Mouse (Mus musculus) kidney, embryonic 14.5 days (tissue): ENCODE data around the gene Cacng8. TPM values are rescaled to one million over a fixed set of nuclear protein-coding genes. Genes with fewer than 3 reads are reported as not detected.

Experiments used
- ATAC-seq: fragments of 200-750 bp; cut with Nextera tagmentation; 2 replicates; pipeline ENCODE4 v1.8.0; 2017; ENCODE audit warnings: moderate number of reproducible peaks, mild to moderate bottlenecking, moderate TSS enrichment, moderate library complexity; ENCODE audit not compliant: low FRiP score, low TSS enrichment
- H3K27ac ChIP-seq: fragments of 300-500 bp; sonication (generic); 2 replicates; pipeline ENCODE4 v1.5.1; 2014; ENCODE audit warnings: low read depth, mild to moderate bottlenecking, low read length, moderate library complexity, mixed read lengths
- H3K27me3 ChIP-seq: fragments of 300-500 bp; sonication (generic); 2 replicates; pipeline ENCODE4 v1.6.1; 2014; ENCODE audit warnings: mild to moderate bottlenecking, low read length; ENCODE audit not compliant: control insufficient read depth, insufficient read depth
- H3K36me3 ChIP-seq: fragments of 300-500 bp; sonication (generic); 2 replicates; pipeline ENCODE4 v1.6.1; 2014; ENCODE audit warnings: low read length, mixed read lengths; ENCODE audit not compliant: control insufficient read depth, insufficient read depth
- H3K4me1 ChIP-seq: fragments of 300-500 bp; sonication (generic); 2 replicates; pipeline ENCODE4 v1.6.1; 2014; ENCODE audit warnings: low read length, mixed read lengths; ENCODE audit not compliant: control insufficient read depth, insufficient read depth
- H3K4me2 ChIP-seq: fragments of 300-500 bp; sonication (generic); replicated peaks from 2 replicates; pipeline ENCODE4 v1.6.1; 2014; ENCODE audit warnings: low read depth, mild to moderate bottlenecking, low read length
- H3K4me3 ChIP-seq: fragments of 300-500 bp; sonication (generic); 2 replicates; pipeline ENCODE4 v1.5.1; 2014; ENCODE audit warnings: mild to moderate bottlenecking, low read length
- H3K9ac ChIP-seq: fragments of 300-500 bp; sonication (generic); 2 replicates; pipeline ENCODE4 v1.6.1; 2014; ENCODE audit warnings: low read depth, mild to moderate bottlenecking, low read length, moderate library complexity
- H3K9me3 ChIP-seq: fragments of 300-500 bp; sonication (generic); 2 replicates; pipeline ENCODE4 v1.6.1; 2016; ENCODE audit warnings: low read length; ENCODE audit not compliant: control insufficient read depth
- WGBS: fragments of 180-500 bp; shearing (Covaris S2); extraction: QIAGEN DNeasy Blood & Tissue Kit; methylation state at CpG from one replicate; pipeline ENCODE4 v1.1.7; 2014; 5-methylcytosine and 5-hydroxymethylcytosine counted together
- polyA plus RNA-seq: library from polyadenylated mRNA; unstranded; fragments of >200 nt; fragmentation: Nextera tagmentation; extraction: Ambion mirVana; gene quantifications from 2 replicates; pipeline ENCODE4 v1.2.1, GENCODE M21; 2014

The Cacng8 gene
- polyA plus RNA-seq, 1 experiment from 2014 or later = 2.7 TPM

GRCm38 (mm10) chr7:3376831-3377230 lies 13.7 kb upstream of the Cacng8 start:
- 50% methylated on average over 4 of the region's 4 CpGs for WGBS
- no peaks in the 10 kb centered on the region for H3K36me3 ChIP-seq
- H3K27me3 ChIP-seq = no peaks in the 10 kb centered on the region
- no peak for ATAC-seq
- no peak overlapping the region for H3K4me3 ChIP-seq
- H3K4me1 ChIP-seq = no peaks in the 10 kb centered on the region
- no peak overlapping the region for H3K4me2 ChIP-seq
- no peak overlapping the region for H3K9ac ChIP-seq
- no peaks in the 10 kb centered on the region for H3K9me3 ChIP-seq
- no peak overlapping the region for H3K27ac ChIP-seq

DNA sequence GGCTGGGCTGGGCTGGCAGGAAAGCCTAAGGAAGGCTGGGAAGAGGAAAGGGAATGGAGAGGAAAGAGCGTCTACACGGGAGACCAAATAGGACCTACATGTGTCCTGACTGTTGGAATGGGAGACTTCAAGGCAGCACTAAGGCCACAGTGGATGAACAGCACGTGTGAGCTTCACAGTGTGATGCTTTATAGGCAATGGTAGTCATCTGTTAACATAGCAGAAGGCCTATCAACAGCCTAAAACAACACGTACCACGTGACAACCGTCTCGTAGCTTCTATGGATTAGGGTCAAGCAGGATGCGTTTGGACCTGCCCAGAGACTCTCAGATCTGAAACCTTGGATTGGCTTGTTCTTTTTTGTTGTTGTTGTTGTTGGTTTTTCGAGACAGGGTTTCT lies 8.4 kb upstream of the Cacng8 start:
- Histone ChIP-seq H3K27ac (no peak overlapping the region), H3K9me3 (no peaks in the 10 kb centered on the region), H3K4me3 (no peak overlapping the region), H3K9ac (no peak overlapping the region), H3K4me2 (no peak overlapping the region), H3K4me1 (no peaks in the 10 kb centered on the region), H3K36me3 (no peaks in the 10 kb centered on the region), H3K27me3 (no peaks in the 10 kb centered on the region)
- no peak for ATAC-seq
- WGBS = 89% methylated on average over 9 of the region's 9 CpGs

- ATAC-seq = no peak
- H3K36me3 ChIP-seq = no peaks in the 10 kb centered on the region
- H3K9me3 ChIP-seq = no peaks in the 10 kb centered on the region
- no peaks in the 10 kb centered on the region for H3K27me3 ChIP-seq
- H3K4me1 ChIP-seq = 0 out of 2 replicates have a peak, but pooled peaks cover 2% of the 10 kb centered on the region
- 92% methylated on average over 5 of the region's 5 CpGs for WGBS
- no peak overlapping the region for H3K9ac ChIP-seq
- H3K4me3 ChIP-seq = no peak overlapping the region
- no peak overlapping the region for H3K4me2 ChIP-seq
- H3K27ac ChIP-seq = no peak overlapping the region
These were observed 5.6 kb upstream of the Cacng8 start for GRCm38 (mm10) chr7:3384807-3385319.

DNA sequence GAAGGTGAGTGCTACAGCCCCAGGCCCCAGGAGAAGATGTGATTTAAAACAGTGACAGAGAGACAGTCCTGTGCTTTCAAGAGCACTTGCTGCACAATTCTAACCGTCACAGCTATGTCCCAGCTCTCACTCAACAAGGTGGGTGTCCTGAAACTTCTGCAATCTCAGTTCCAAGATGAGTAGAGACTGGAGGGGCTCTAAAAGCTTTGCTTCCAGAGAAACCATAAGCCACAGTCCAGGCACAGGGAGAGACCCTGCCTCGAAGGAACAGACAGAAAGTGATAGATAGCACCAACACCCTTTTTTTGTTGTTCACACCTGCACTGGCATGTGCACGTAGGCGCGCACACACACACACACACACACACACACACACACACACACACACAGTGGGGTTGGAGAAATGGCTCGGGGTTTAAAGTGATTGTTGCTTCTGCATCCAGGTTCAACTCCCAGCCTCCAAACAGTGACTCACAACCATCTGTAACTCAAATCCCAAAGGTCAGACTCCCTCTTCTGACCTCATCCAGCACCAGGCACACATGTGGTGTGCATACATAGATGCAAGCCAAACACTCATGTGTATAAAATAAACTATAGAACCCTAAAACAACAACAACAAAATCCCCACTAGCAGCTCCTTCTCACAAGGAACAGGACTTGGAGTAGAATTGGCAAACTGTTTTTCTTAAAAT lies 4.3 kb upstream of the Cacng8 start:
- H3K36me3 ChIP-seq = no peaks in the 10 kb centered on the region
- H3K4me3 ChIP-seq = no peak overlapping the region
- no peak overlapping the region for H3K27ac ChIP-seq
- WGBS = 69% methylated on average over 6 of the region's 6 CpGs
- no peaks in the 10 kb centered on the region for H3K27me3 ChIP-seq
- H3K9me3 ChIP-seq = no peaks in the 10 kb centered on the region
- no peak overlapping the region for H3K9ac ChIP-seq
- no peak overlapping the region for H3K4me2 ChIP-seq
- ATAC-seq = no peak
- H3K4me1 ChIP-seq = 0 out of 2 replicates have a peak, but pooled peaks cover 5% of the 10 kb centered on the region

- Histone ChIP-seq H3K27me3 (no peaks in the 10 kb centered on the region), H3K4me1 (0 out of 2 replicates have a peak, but pooled peaks cover 5% of the 10 kb centered on the region), H3K4me3 (no peak overlapping the region), H3K9me3 (no peaks in the 10 kb centered on the region), H3K9ac (no peak overlapping the region), H3K27ac (no peak overlapping the region), H3K36me3 (no peaks in the 10 kb centered on the region), H3K4me2 (no peak overlapping the region)
- ATAC-seq = no peak
- 88% methylated on average over 18 of the region's 18 CpGs for WGBS
These were observed 2.7 kb upstream of the Cacng8 start for GRCm38 (mm10) chr7:3387761-3388160.

DNA sequence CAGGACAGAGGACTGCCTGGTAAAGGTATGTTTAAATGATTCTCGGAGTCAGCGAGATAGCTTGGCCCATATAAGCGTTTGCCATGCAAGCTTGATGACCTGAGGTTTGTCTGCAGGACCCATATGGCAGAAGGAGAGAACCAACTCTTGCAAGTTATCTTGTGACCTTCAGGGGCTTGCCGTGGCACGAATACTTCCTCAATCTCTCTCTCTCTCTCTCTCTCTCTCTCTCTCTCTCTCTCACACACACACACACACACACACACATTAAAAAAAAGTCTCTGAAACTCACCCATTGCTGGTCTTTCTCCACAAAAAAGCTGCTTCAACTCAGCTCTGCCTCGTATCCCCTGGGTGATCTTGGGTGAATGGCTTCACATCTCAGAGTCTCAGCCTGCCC lies 1.6 kb upstream of the Cacng8 start:
- 64% methylated on average over 6 of the region's 6 CpGs for WGBS
- Histone ChIP-seq H3K9me3 (no peaks in the 10 kb centered on the region), H3K4me3 (no peak overlapping the region), H3K27me3 (no peaks in the 10 kb centered on the region), H3K4me1 (0 out of 2 replicates have a peak, but pooled peaks cover 5% of the 10 kb centered on the region), H3K9ac (no peak overlapping the region), H3K27ac (no peak overlapping the region), H3K4me2 (no peak overlapping the region), H3K36me3 (no peaks in the 10 kb centered on the region)
- no peak for ATAC-seq

DNA sequence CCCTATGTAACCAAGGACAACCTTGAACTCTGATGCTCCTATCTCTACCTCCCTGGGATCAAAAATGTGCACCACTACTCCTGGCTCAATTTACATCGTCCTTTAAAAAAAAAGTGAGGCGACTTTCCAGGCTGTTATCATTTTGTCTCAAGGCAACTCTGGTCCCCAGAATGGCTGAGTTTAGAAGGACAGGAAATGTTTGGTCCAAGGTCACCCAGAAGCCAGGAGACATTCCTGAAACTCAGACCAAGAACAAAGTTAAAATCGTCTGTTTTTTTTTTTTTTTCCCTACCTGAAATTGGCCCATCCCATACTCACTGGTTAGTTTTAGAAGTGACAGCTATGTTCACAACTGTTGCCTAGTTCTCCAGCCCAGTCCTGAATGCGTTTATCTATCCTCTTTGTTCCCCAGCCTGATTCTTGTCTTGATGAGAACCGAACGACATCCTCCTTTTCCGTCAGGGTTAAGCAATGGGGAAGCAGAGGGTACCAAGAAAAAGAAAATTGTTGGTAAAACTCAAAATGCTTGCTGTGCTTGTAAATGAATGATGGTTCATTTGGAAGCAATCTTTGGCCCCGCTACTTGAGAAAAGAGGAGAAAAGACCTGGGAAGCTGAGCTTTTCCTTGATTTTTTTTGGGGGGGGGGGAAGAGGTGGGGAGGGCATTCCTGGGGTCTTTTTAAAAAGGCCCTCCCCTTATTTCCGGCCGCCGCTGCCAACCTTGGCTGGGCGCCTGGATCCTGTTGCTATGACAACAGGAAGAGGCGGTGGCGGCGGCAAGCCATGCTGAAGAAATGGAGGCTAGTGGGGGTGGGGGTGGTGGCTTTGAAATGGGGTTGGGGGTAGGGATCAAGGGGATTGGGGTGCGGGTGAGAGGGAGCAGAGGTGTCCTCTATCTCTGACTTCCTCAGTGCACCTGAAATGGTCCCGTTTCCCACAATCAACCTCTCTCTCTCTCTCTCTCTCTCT lies 755 bp upstream of the Cacng8 start:
- no peak for ATAC-seq
- no peak overlapping the region for H3K27ac ChIP-seq

GRCm38 (mm10) chr7:3391081-3391451 lies 583 bp downstream of the Cacng8 start:
- Histone ChIP-seq H3K4me2 (peak overlapping the region; percentile 37), H3K4me3 (peak overlapping the region; percentile 26), H3K36me3 (no peaks in the 10 kb centered on the region), H3K27me3 (no peaks in the 10 kb centered on the region), H3K4me1 (0 out of 2 replicates have a peak, but pooled peaks cover 5% of the 10 kb centered on the region), H3K9ac (no peak overlapping the region), H3K27ac (no peak overlapping the region), H3K9me3 (no peaks in the 10 kb centered on the region; the same call in 1 of the 2 replicates)
- WGBS = 7% methylated on average over 12 of the region's 12 CpGs
- ATAC-seq = no peak

More for the DNA sequence above, 755 bp upstream of the Cacng8 start:
- H3K9me3 ChIP-seq = no peaks in the 10 kb centered on the region; the same call in 1 of the 2 replicates
- H3K9ac ChIP-seq = no peak overlapping the region
- H3K27me3 ChIP-seq = no peaks in the 10 kb centered on the region
- no peaks in the 10 kb centered on the region for H3K36me3 ChIP-seq
- WGBS = 3% methylated on average over 17 of the region's 17 CpGs
- peak overlapping the region; percentile 37 for H3K4me2 ChIP-seq
- 0 out of 2 replicates have a peak, but pooled peaks cover 5% of the 10 kb centered on the region for H3K4me1 ChIP-seq
- H3K4me3 ChIP-seq = peak overlapping the region; percentile 24; the same call in 1 of the 2 replicates
